Mouse (Mus musculus) MEL (cell line): Measurements from ENCODE around the gene Eomes. TPM values are rescaled to one million over a fixed set of nuclear protein-coding genes. Genes with fewer than 3 reads are reported as not detected.

Source experiments
- DNase-seq: peaks from one replicate; pipeline ENCODE4 v3.0.0; 2011; ENCODE audit warnings: low read depth, low spot score
- H3K27ac ChIP-seq: 2 replicates; pipeline ENCODE4 v1.5.1; 2012; ENCODE audit warnings: low read depth, mild to moderate bottlenecking, control low read depth, low read length, moderate library complexity; ENCODE audit not compliant: control insufficient read depth
- H3K27me3 ChIP-seq, 2 experiments: fragments of 150-350 bp in 1 of 2; sonication (generic) in 1 of 2; 2 replicates each; pipeline ENCODE4 v1.6.1; 2012; ENCODE audit warnings: low read length in 2 of 2, mild to moderate bottlenecking in 2 of 2, improper control_type of control experiment in 1 of 2, moderate library complexity in 1 of 2; ENCODE audit not compliant: insufficient read depth in 2 of 2, control insufficient read depth in 1 of 2
- H3K36me3 ChIP-seq, 2 experiments: 2 replicates each; pipeline ENCODE4 v1.6.1; 2012 to 2014; ENCODE audit warnings: low read length in 2 of 2, improper control_type of control experiment in 1 of 2, inconsistent platforms in 1 of 2, mild to moderate bottlenecking in 1 of 2; ENCODE audit not compliant: insufficient read depth in 2 of 2, control insufficient read depth in 1 of 2
- H3K4me1 ChIP-seq, 2 experiments: fragments of 150-350 bp in 1 of 2; sonication (generic) in 1 of 2; 2 replicates each; pipeline ENCODE4 v1.6.1; 2012; ENCODE audit warnings: low read length in 2 of 2, improper control_type of control experiment in 1 of 2, mild to moderate bottlenecking in 1 of 2; ENCODE audit not compliant: insufficient read depth in 2 of 2, control insufficient read depth in 1 of 2
- H3K4me3 ChIP-seq, 2 experiments: fragments of 150-350 bp in 1 of 2; sonication (generic) in 1 of 2; 2 replicates each; pipeline ENCODE4 v1.5.1; 2012; ENCODE audit warnings: low read depth in 2 of 2, low read length in 2 of 2, mild to moderate bottlenecking in 2 of 2, moderate library complexity in 2 of 2, control low read depth in 1 of 2, improper control_type of control experiment in 1 of 2; ENCODE audit not compliant: control insufficient read depth in 1 of 2, insufficient read depth in 1 of 2
- H3K79me2 ChIP-seq: 2 replicates; pipeline ENCODE4 v1.6.1; 2012; ENCODE audit warnings: mild to moderate bottlenecking, low read length, moderate library complexity; ENCODE audit not compliant: control insufficient read depth, poor library complexity, insufficient read depth
- H3K9ac ChIP-seq: 2 replicates; pipeline ENCODE4 v1.6.1; 2012; ENCODE audit warnings: low read depth, mild to moderate bottlenecking, control low read depth, low read length, moderate library complexity; ENCODE audit not compliant: control insufficient read depth, poor library complexity, severe bottlenecking
- H3K9me3 ChIP-seq: fragments of 150-350 bp; sonication (generic); replicated peaks from 2 replicates; pipeline ENCODE4 v1.6.1; 2012; ENCODE audit warnings: mild to moderate bottlenecking, low read length, improper control_type of control experiment, moderate library complexity; ENCODE audit not compliant: insufficient read depth
- CHD1 ChIP-seq: IDR thresholded peaks from 2 replicates; pipeline ENCODE4 v1.6.1; 2012; ENCODE audit warnings: low read depth, mild to moderate bottlenecking, inconsistent platforms, low read length, improper control_type of control experiment
- ELF1 ChIP-seq: IDR thresholded peaks from 2 replicates; pipeline ENCODE4 v1.6.1; 2014; ENCODE audit warnings: low read depth, mild to moderate bottlenecking, inconsistent platforms, low read length, improper control_type of control experiment, moderate library complexity
- EP300 ChIP-seq, 2 experiments: IDR thresholded peaks; 2 replicates each; pipeline ENCODE4 v1.6.1; 2011; ENCODE audit warnings: improper control_type of control experiment in 2 of 2, low read length in 2 of 2, low read depth in 1 of 2, mild to moderate bottlenecking in 1 of 2
- ETS1 ChIP-seq: IDR thresholded peaks from 2 replicates; pipeline ENCODE4 v1.6.1; 2012; ENCODE audit warnings: low read depth, mild to moderate bottlenecking, inconsistent platforms, low read length, improper control_type of control experiment, moderate library complexity
- HCFC1 ChIP-seq: IDR thresholded peaks from 2 replicates; pipeline ENCODE4 v1.6.1; 2012; ENCODE audit warnings: low read depth, mild to moderate bottlenecking, inconsistent platforms, low read length, improper control_type of control experiment, moderate library complexity
- KAT2A ChIP-seq: conservative IDR thresholded peaks from 2 replicates; pipeline ENCODE4 v1.6.1; 2012; ENCODE audit warnings: low read depth, low read length, improper control_type of control experiment, inconsistent platforms
- MAZ ChIP-seq: IDR thresholded peaks from 2 replicates; pipeline ENCODE4 v1.6.1; 2012; ENCODE audit warnings: low read depth, mild to moderate bottlenecking, inconsistent platforms, low read length, improper control_type of control experiment
- MEF2A ChIP-seq: IDR thresholded peaks from 2 replicates; pipeline ENCODE4 v1.6.1; 2014; ENCODE audit warnings: low read depth, mild to moderate bottlenecking, inconsistent platforms, low read length, improper control_type of control experiment; ENCODE audit not compliant: poor library complexity, insufficient replicate concordance, severe bottlenecking; ENCODE audit errors: extremely low read depth
- MXI1 ChIP-seq: IDR thresholded peaks from 2 replicates; pipeline ENCODE4 v1.6.1; 2011; ENCODE audit warnings: mild to moderate bottlenecking, low read depth, low read length, improper control_type of control experiment
- NELFE ChIP-seq: IDR thresholded peaks from 2 replicates; pipeline ENCODE4 v1.6.1; 2011; ENCODE audit warnings: low read depth, low read length, improper control_type of control experiment
- POLR2A ChIP-seq, 2 experiments: IDR thresholded peaks; 2 replicates each; pipeline ENCODE4 v1.6.1; 2011 to 2012; ENCODE audit warnings: low read length in 2 of 2, mild to moderate bottlenecking in 2 of 2, control low read depth in 1 of 2, improper control_type of control experiment in 1 of 2, low read depth in 1 of 2, moderate library complexity in 1 of 2; ENCODE audit not compliant: control insufficient read depth in 1 of 2, insufficient read depth in 1 of 2, poor library complexity in 1 of 2
- POLR2AphosphoS2 ChIP-seq: IDR thresholded peaks from 2 replicates; pipeline ENCODE4 v1.6.1; 2011; ENCODE audit warnings: low read length, improper control_type of control experiment
- RAD21 ChIP-seq: IDR thresholded peaks from 2 replicates; pipeline ENCODE4 v1.6.1; 2011; ENCODE audit warnings: mild to moderate bottlenecking, low read depth, low read length, improper control_type of control experiment
- TBP ChIP-seq: IDR thresholded peaks from 2 replicates; pipeline ENCODE4 v1.8.0; 2011; ENCODE audit warnings: low read depth, low read length, improper control_type of control experiment
- TCF12 ChIP-seq: IDR thresholded peaks from 2 replicates; pipeline ENCODE4 v1.6.1; 2014; ENCODE audit warnings: low read depth, mild to moderate bottlenecking, inconsistent platforms, low read length, improper control_type of control experiment, moderate library complexity
- UBTF ChIP-seq: IDR thresholded peaks from 2 replicates; pipeline ENCODE4 v1.6.1; 2012; ENCODE audit warnings: low read depth, mild to moderate bottlenecking, inconsistent platforms, low read length, improper control_type of control experiment, moderate library complexity, borderline replicate concordance; ENCODE audit not compliant: insufficient read depth
- USF2 ChIP-seq, 2 experiments: IDR thresholded peaks; 2 replicates each; pipeline ENCODE4 v1.6.1; 2011 to 2012; ENCODE audit warnings: improper control_type of control experiment in 2 of 2, low read length in 2 of 2, borderline replicate concordance in 1 of 2, inconsistent platforms in 1 of 2, low read depth in 1 of 2, mild to moderate bottlenecking in 1 of 2; ENCODE audit not compliant: insufficient read depth in 1 of 2
- ZC3H11A ChIP-seq: IDR thresholded peaks from 2 replicates; pipeline ENCODE4 v1.6.1; 2012; ENCODE audit warnings: low read depth, mild to moderate bottlenecking, inconsistent platforms, low read length, improper control_type of control experiment
- ZKSCAN1 ChIP-seq: IDR thresholded peaks from 2 replicates; pipeline ENCODE4 v1.6.1; 2012; ENCODE audit warnings: low read depth, mild to moderate bottlenecking, inconsistent platforms, low read length, improper control_type of control experiment, moderate library complexity
- ZNF384 ChIP-seq: IDR thresholded peaks from 2 replicates; pipeline ENCODE4 v1.6.1; 2012; ENCODE audit warnings: low read depth, mild to moderate bottlenecking, inconsistent platforms, low read length, improper control_type of control experiment
- polyA plus RNA-seq, 2 experiments: library from polyadenylated mRNA; stranded (reverse) in 1 of 2; unstranded in 1 of 2; fragments of >175 nt in 1 of 2; fragments of >200 nt in 1 of 2; gene quantifications; 2 replicates each; pipeline versions ENCODE4 v1.2.1 to v1.2.4; 2012; ENCODE audit warnings: low replicate concordance in 2 of 2, low read depth in 1 of 2; ENCODE audit not compliant: insufficient read length in 2 of 2, insufficient read depth in 1 of 2, missing spikeins in 1 of 2
- total RNA-seq: library from RNA; depleted of rRNA; stranded (reverse); fragments of 300-350 nt; gene quantifications from 2 replicates; pipeline ENCODE4 v1.2.3, GENCODE M21; 2012

Gene Eomes
- total and polyA plus RNA-seq, 3 experiments = not detected

DNA sequence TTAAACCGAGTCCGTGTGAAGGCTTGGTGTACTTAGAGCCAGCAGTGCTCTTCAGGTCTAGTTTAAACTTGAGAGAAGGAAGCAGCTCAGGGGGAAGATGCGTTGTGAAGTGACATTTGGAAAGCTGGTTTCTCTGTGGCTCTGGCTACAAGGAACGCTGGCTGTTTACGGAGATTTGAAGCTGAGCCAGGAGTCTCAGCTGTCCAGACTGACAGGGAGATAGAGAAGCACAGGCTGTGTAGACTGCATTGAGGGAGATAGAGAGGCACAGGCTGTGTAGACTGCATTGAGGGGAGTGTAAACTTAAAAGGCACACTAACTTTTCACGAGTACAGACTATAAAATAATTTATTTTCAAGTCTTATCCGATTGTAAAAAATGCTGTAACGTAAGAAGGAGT is 42.0 kb downstream of the Eomes start:
- Histone ChIP-seq H3K27ac (no peak overlapping the region), H3K9ac (no peak overlapping the region), H3K27me3 (no peaks in the 10 kb centered on the region), H3K36me3 (peaks cover 20 to 21% of the 10 kb centered on the region in 2 experiments), H3K4me3 (no peak overlapping the region), H3K79me2 (peaks cover 17% of the 10 kb centered on the region), H3K9me3 (no peaks in the 10 kb centered on the region), H3K4me1 (peaks cover 14 to 18% of the 10 kb centered on the region in 2 experiments)
- no peak for TF ChIP-seq RAD21
- no peak for TF ChIP-seq TBP
- peak; percentile 29; the same call in 1 of the 2 replicates for TF ChIP-seq ETS1
- TF ChIP-seq ZC3H11A = no peak
- TF ChIP-seq HCFC1 = no peak
- no peak for DNase-seq

GRCm38 (mm10) chr9:118520858-118521257 is 42.8 kb downstream of the Eomes start:
- TF ChIP-seq MEF2A (no peak), MXI1 (no peak), ZC3H11A (no peak), UBTF (no peak), ETS1 (no peak), ELF1 (no peak), POLR2A (IDR thresholded peaks at IDR 0.05; ENCODE audit: control insufficient read depth in 1 of 2, insufficient read depth in 1 of 2, low read depth in 1 of 2, low read length in 2 of 2, poor library complexity in 1 of 2) (no peak), KAT2A (no peak)
- TF ChIP-seq, all 39 proteins: peak for 0

DNA sequence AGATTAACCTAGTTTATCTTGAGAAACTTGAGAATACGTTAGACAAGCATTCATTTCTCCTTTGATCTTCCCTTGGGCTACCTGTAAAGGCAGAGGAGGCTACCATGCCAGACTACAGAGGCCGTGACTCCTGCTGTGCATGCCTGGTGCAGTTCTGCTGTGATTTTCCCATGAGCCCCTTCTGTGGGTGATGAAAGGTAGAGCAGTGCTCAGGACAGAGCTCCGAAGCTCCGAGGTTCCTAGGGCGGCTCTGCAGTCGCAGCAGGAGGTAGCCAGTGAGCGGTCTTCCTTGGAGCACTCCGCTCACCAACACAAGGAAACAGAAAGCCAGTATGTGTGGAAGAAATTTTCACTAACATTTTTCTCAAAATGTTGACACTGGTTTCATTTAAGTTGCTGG is 43.6 kb downstream of the Eomes start:
- no peak for DNase-seq
- no peak overlapping the region for H3K27ac ChIP-seq
- peaks cover 17% of the 10 kb centered on the region; the same call in 1 of the 2 replicates for H3K79me2 ChIP-seq
- no peaks in the 10 kb centered on the region for H3K9me3 ChIP-seq
- peaks cover under 1 to 4% of the 10 kb centered on the region in 2 experiments; a peak in 3 of 4 replicates for H3K4me1 ChIP-seq
- no peak overlapping the region for H3K4me3 ChIP-seq
- H3K9ac ChIP-seq = no peak overlapping the region
- TF ChIP-seq TCF12 (no peak), ZKSCAN1 (no peak), CHD1 (no peak), ETS1 (no peak), NELFE (no peak), EP300 (IDR thresholded peaks at IDR 0.05; ENCODE audit: low read depth in 1 of 2, low read length in 2 of 2) (no peak), USF2 (IDR thresholded peaks at IDR 0.05; ENCODE audit: borderline replicate concordance in 1 of 2, insufficient read depth in 1 of 2, low read depth in 1 of 2, low read length in 2 of 2) (no peak), HCFC1 (no peak), POLR2A (IDR thresholded peaks at IDR 0.05; ENCODE audit: control insufficient read depth in 1 of 2, insufficient read depth in 1 of 2, low read depth in 1 of 2, low read length in 2 of 2, poor library complexity in 1 of 2) (no peak), MAZ (no peak), POLR2AphosphoS2 (no peak), MXI1 (no peak), ZNF384 (no peak), KAT2A (no peak)
- H3K36me3 ChIP-seq = peaks cover 5 to 24% of the 10 kb centered on the region in 2 experiments
- H3K27me3 ChIP-seq = no peaks in the 10 kb centered on the region

More at GRCm38 (mm10) chr9:118520858-118521257, 42.8 kb downstream of the Eomes start:
- H3K27ac ChIP-seq = no peak overlapping the region
- no peaks in the 10 kb centered on the region for H3K9me3 ChIP-seq
- H3K79me2 ChIP-seq = peaks cover 17% of the 10 kb centered on the region
- H3K9ac ChIP-seq = no peak overlapping the region
- H3K4me3 ChIP-seq = no peak overlapping the region
- peaks cover 12 to 21% of the 10 kb centered on the region in 2 experiments for H3K36me3 ChIP-seq
- no peak for DNase-seq
- H3K27me3 ChIP-seq = no peaks in the 10 kb centered on the region
- peaks cover 6 to 10% of the 10 kb centered on the region in 2 experiments for H3K4me1 ChIP-seq
